16 mouse cellular contexts compared by ENCODE assay signal in the genomic region with DNA sequence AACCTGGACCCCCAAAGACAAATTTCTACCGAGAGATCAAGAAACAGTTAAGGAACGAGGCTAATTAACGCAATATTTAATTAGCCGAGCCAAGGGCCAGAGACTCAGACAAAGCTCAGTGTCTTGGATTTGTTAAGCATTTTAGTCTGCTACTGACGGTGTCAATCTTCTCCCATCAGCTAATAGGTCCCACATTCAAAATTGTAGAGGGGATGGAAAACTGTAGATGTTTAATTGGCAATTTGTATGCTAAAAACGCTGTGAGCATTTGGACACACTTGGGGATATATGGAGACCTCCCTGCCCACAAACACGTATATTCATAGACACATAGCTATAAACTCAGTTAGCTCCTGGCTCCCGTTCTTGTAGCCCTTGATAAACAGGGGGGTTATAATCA.
"Had no signal": no experiment of that assay in that cellular context is flagged by ENCODE, and none has a peak within 500 bp of the region (broad histone marks: within the 10 kb centered on the region; RNA-seq: fewer than 3 reads in every experiment).

No protein-coding gene starts in this region.

- DNase-seq: kidney, adult 8-10 months; kidney, postnatal 14 days; kidney, postnatal 4 days; left cerebral cortex, postnatal 4 days; liver, embryonic 13.5 days; lung, adult 2 months; lung, postnatal 14 days; lung, postnatal 4 days; midbrain, embryonic 14.5 days; right cerebral cortex, postnatal 14 days; right cerebral cortex, postnatal 4 days; thymus, adult 2 months; thymus, postnatal 14 days; thymus, postnatal 4 days had no signal

- H3K9ac ChIP-seq: liver, embryonic 13.5 days had no signal

- H3K36me3 ChIP-seq: liver, embryonic 13.5 days had no signal

- H3K4me2 ChIP-seq: liver, embryonic 13.5 days; midbrain, embryonic 11.5 days had no signal

- H3K27ac ChIP-seq: liver, embryonic 13.5 days; stomach, postnatal 0 days had no signal

- H3K27me3 ChIP-seq: liver, embryonic 13.5 days had no signal

- H3K9me3 ChIP-seq: liver, embryonic 13.5 days had no signal

- H3K4me3 ChIP-seq: liver, embryonic 13.5 days had no signal
